Mouse (Mus musculus): ENCODE measurements around the gene Borcs6.

DNA sequence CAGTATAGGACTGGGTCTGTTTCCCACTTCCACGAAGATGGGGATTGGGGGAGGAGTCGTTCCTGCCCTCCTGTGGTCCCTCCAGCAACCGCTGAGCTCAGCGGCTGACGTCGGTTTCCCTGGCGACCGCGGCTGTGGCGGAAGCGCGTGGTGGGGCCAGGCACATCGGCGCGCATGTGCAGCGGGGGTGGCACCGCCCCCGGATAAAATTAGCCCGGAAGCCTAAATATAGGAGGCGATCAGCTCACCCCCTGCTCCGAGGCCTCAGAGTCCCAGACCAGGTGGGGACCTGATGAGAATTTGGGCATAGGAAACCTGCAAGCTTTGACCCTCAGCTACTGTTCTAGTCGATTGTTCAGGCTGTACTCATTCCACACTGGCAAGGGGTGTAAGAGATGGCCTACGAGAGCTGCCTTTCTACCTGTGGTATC, 40.4 kb downstream of the Borcs6 start:
- TF ChIP-seq CTCF (IDR thresholded peaks at IDR 0.05; ENCODE audit: low read depth) (peak; percentile 35), EP300 (IDR thresholded peaks at IDR 0.05; ENCODE audit: low read depth) (no peak)

All from liver, postnatal 0 days (tissue).